Mouse (Mus musculus) heart, adult 2 months (tissue): ENCODE measurements around the gene Rab6b.

Experiments
- CTCF ChIP-seq: fragments of 200-600 bp; IDR thresholded peaks from 2 replicates; pipeline ENCODE4 v1.8.1; 2022; ENCODE audit warnings: antibody characterized with exemption, mild to moderate bottlenecking, moderate library complexity
- EP300 ChIP-seq: fragments of 200-500 bp; IDR thresholded peaks from 2 replicates; pipeline ENCODE4 v1.6.1; 2011; ENCODE audit warnings: low read depth, low read length, control low read depth; ENCODE audit not compliant: insufficient read depth
- POLR2A ChIP-seq: fragments of 200-500 bp; IDR thresholded peaks from 2 replicates; pipeline ENCODE4 v1.6.1; 2011; ENCODE audit warnings: mild to moderate bottlenecking, low read depth, low read length, control low read depth; ENCODE audit not compliant: insufficient read depth

- TF ChIP-seq CTCF (no peak), EP300 (no peak), POLR2A (no peak)
Observed at GRCm38 (mm10) chr9:103145351-103145750, 33.8 kb downstream of the Rab6b start.
